Mouse (Mus musculus): ENCODE measurements around the gene T2. TPM values are rescaled to one million over a fixed set of nuclear protein-coding genes. Genes with fewer than 3 reads are reported as not detected.

T2 gene
- total RNA-seq (2023) = not detected

DNA sequence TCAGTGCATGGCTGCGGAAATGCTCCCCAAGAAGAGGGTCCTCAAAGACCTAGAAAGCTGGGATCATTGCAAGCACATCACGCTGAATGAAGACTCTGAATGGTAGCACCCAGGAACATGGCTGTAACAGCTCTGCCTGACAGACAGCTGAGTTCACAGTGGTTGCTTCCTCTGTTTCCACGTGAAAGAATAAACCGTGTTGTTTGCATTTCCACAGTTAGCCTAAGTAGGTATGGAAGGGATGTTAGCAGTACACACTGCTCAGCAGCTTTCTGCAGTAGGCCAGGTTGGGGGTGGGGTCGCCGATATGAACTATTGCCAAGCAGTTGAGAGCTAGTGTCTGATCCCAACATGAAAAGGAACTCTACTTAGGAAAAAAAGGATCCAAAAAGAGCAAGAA is at the start of gene T2:
T2 (plus strand) TSS at position 301 of the 400 bp plus-strand sequence.

DNA sequence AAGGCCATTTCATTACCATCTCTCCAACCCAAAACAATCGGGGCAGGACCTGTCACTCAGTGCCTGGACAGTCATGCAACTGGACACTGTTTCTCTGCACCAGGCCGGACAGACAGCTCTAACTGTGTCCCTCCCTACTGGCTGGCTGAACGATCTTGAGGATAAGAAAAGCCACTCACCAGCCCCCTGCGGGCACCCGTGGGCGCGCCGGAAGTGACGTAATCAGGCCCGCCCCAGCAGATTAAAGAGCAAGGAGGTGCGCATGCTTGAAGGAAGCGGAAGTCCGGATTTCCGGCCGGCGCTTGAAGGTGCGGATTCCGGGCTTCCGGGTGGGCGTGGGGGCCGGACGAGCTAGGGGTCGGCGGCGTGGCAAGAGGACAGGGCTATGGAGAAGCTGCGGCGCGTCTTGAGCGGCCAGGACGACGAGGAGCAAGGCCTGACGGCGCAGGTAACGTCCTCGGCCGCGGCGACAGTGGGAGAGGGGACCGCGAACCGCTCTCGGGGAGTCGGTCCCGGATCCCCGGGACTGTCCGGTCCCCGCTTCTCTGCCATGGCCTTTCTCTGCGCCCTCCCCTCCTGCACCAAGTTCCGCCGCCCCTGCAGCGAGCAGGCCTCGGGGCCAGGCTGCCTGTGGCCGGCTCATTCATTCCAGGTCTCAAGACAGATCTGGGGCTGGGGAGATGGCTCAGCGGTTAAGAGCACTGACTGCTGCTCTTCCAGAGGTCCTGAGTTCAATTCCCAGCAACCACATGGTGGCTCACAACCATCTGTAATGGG is 44.8 kb upstream of the T2 start, which contains the start of gene Sft2d1:
Sft2d1 (plus strand) TSS at position 265 of the 777 bp plus-strand sequence.

DNA sequence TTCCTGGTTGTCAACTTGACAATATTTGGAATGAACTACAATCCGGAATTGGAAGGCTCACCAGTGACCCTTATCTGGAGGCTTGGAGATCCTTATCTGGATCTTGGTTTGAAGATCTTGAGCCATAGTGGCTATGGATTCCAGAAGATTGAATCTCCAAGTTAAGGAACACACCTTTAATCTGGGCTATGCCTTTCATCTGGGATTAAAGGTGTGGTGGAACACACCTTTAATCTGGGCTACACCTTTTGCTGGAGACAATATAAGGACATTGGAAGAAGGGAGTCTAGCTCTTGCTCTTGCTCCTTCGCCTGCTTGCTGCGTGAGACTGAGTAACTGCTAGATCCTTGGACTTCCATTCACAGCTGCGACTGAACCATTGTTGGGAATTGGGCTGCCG is 18.6 kb upstream of the T2 start, which contains the start of gene Prr18:
Prr18 (plus strand) TSS at position 301 of the 400 bp plus-strand sequence.

DNA sequence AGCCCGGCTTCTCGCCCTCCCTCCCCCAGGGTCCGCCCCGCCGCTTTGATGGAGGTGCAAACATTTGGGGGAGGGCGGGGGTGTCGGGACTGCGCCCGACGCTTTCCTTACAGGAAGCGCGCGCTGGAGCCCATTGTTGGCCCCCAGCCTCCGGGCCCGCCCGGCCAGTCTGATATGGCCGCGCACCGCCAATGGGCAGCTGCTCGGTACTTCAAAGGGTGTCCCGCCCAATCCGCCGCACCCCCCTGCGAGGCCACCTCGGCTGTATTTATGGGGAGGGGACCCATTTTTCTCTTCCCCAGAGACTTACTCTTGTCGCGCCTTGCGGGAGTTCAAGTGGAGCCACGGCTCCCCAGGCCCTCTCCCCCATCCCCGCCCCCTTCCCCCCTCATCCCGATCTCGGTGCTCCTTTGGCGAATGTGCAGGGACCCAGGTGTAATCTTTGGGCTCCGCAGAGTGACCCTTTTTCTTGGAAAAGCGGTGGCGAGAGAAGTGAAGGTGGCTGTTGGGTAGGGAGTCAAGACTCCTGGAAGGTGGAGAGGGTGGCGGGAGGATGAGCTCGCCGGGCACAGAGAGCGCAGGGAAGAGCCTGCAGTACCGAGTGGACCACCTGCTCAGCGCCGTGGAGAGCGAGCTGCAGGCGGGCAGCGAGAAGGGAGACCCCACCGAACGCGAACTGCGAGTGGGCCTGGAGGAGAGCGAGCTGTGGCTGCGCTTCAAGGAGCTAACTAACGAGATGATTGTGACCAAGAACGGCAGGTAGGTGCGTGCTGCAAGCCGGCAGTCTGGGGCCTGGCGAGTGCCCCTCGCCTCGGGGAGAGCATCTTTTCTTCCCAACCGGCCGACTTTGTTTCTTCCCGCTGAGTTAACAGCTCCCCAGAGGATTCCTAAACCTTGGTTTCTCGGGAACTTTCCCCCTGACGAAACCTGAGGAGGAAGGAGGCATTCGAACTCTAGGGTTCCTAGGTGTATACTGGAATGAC is 78.5 kb downstream of the T2 start, which contains the start of gene T:
T (plus strand) TSS at position 446 of the 983 bp plus-strand sequence.

Other genes with a start within 250 kb of the T2 start
- gene Gm49673, start 208.2 kb upstream of the T2 start, total RNA-seq (2023) = 1 to 10 TPM in 1 of 2 experiments, under 1 TPM in 1; 0.78 to 1.4 TPM
- gene Rnaset2a, start 207.9 kb upstream of the T2 start, total RNA-seq (2023) = 10 to 100 TPM; 26.3 to 26.6 TPM
- gene Fgfr1op, start 190.5 kb upstream of the T2 start, total RNA-seq (2023) = 10 to 100 TPM; 55.7 to 71.9 TPM
- gene Ccr6, start 119.9 kb upstream of the T2 start, total RNA-seq (2023) = 10 to 100 TPM; 48.5 to 91.5 TPM
- 10 to 100 TPM; 53.2 to 55.9 TPM for gene Mpc1, start 73.1 kb upstream of the T2 start, total RNA-seq (2023)
- 100 to 1,000 TPM; 169 to 192 TPM for gene Sft2d1, start 44.9 kb upstream of the T2 start, total RNA-seq (2023)
- gene Prr18, start 18.5 kb upstream of the T2 start, total RNA-seq (2023) = 1 to 10 TPM; 1.1 to 1.7 TPM
- gene T, start 78.4 kb downstream of the T2 start, total RNA-seq (2023) = not detected
- gene Pde10a, start 169.4 kb downstream of the T2 start, total RNA-seq (2023) = under 1 TPM in 1 of 2 experiments, not detected in 1; 0.06 TPM
- gene Gm17087, start 211.0 kb downstream of the T2 start, total RNA-seq (2023) = not detected

Data from B cell, adult 67 days (primary cell).